Mouse (Mus musculus): Measurements from ENCODE around the gene Farp1. TPM values are rescaled to one million over a fixed set of nuclear protein-coding genes. Genes with fewer than 3 reads are reported as not detected.

The Farp1 gene
- polyA plus RNA-seq, 1 experiment from 2014 or later: 40.9 TPM

DNA sequence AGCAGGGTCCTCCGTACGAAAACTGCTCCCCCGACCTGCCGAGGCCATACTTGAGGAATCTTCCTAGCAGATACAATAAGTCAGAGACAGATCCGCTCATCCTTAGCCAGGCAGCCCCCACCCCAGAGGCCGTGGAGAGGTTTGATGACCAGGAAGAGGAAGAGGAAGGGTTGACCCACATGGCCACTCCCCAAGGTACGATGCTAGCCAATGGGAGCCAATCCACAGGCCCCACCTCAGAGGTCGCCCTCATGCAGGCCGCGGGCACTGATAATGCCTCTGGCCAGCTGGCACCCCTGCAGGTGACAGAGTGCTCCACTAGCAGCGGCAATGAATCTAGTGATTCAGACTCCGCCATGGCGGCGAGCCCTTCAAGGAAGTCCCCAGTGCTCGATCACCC is 209.1 kb downstream of the Farp1 start:
- no peak overlapping the region for H3K4me2 ChIP-seq (replicated peaks)
- H3K36me3 ChIP-seq: peaks cover 58% of the 10 kb centered on the region
- no peaks in the 10 kb centered on the region for H3K27me3 ChIP-seq
- H3K4me3 ChIP-seq: no peak overlapping the region
- WGBS: 92% methylated on average over 15 of the region's 15 CpGs
- no peak for ATAC-seq (ENCODE audit: low FRiP score, low read depth)
- H3K9ac ChIP-seq: no peak overlapping the region
- H3K9me3 ChIP-seq: no peaks in the 10 kb centered on the region
- H3K27ac ChIP-seq: no peak overlapping the region
- H3K4me1 ChIP-seq: peaks cover 47% of the 10 kb centered on the region

GRCm38 (mm10) chr14:121246048-121246731 is 211.2 kb downstream of the Farp1 start:
- WGBS: 58% methylated on average over 14 of the region's 14 CpGs
- no peak overlapping the region for H3K4me3 ChIP-seq
- H3K27me3 ChIP-seq: no peaks in the 10 kb centered on the region
- no peaks in the 10 kb centered on the region for H3K9me3 ChIP-seq
- no peak for ATAC-seq (ENCODE audit: low FRiP score, low read depth)
- peak overlapping the region; percentile 89; the same call in 1 of the 2 replicates for H3K27ac ChIP-seq
- peaks cover 52% of the 10 kb centered on the region for H3K4me1 ChIP-seq
- no peak overlapping the region; the same call in 1 of the 2 replicates for H3K4me2 ChIP-seq (replicated peaks)
- peaks cover 59% of the 10 kb centered on the region for H3K36me3 ChIP-seq
- no peak overlapping the region; the same call in 1 of the 2 replicates for H3K9ac ChIP-seq

GRCm38 (mm10) chr14:121247287-121247686 is 212.3 kb downstream of the Farp1 start:
- Histone ChIP-seq H3K36me3 (peaks cover 55% of the 10 kb centered on the region), H3K4me3 (no peak overlapping the region), H3K9me3 (no peaks in the 10 kb centered on the region), H3K27ac (peak overlapping the region; percentile 89), H3K9ac (no peak overlapping the region), H3K4me1 (peaks cover 52% of the 10 kb centered on the region), H3K4me2 (replicated peaks) (0 out of 2 replicates have a peak overlapping the region, but pooled peaks have one; percentile 30), H3K27me3 (no peaks in the 10 kb centered on the region)
- peak; percentile 89 for ATAC-seq (ENCODE audit: low FRiP score, low read depth)
- WGBS: 13% methylated on average over 7 of the region's 7 CpGs

- ATAC-seq (ENCODE audit: low FRiP score, low read depth): no peak
- peaks cover 55% of the 10 kb centered on the region for H3K36me3 ChIP-seq
- 45% methylated on average over 5 of the region's 5 CpGs for WGBS
These were observed 213.3 kb downstream of the Farp1 start for GRCm38 (mm10) chr14:121248346-121248745.

DNA sequence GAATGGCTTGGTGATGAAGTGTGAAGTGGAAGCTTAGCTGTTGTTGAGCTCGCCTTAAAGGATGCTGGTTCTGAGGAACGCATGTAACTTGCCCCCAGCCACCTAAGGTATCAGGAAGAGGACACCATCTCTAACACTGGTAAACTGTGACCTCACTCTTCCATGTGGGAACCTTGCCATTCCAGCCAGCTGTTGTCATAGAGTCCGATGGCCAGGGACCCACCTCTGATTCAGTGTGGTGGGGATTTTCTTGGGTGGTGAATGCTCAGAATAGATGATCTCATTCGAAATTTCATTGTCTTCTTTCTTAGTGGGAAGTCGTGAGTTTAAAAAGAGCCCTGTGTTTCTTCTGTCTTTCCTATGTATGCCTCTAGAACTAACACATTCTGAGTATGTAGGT is 216.1 kb downstream of the Farp1 start:
- Histone ChIP-seq H3K36me3 (peaks cover 66% of the 10 kb centered on the region), H3K9ac (no peak overlapping the region), H3K27me3 (no peaks in the 10 kb centered on the region), H3K4me1 (peaks cover 31% of the 10 kb centered on the region), H3K27ac (no peak overlapping the region), H3K4me3 (no peak overlapping the region), H3K4me2 (replicated peaks) (no peak overlapping the region), H3K9me3 (no peaks in the 10 kb centered on the region)
- ATAC-seq (ENCODE audit: low FRiP score, low read depth): no peak
- WGBS: 91% methylated on average over 5 of the region's 5 CpGs

More at GRCm38 (mm10) chr14:121248346-121248745, 213.3 kb downstream of the Farp1 start:
- no peak overlapping the region for H3K4me3 ChIP-seq
- H3K9me3 ChIP-seq: no peaks in the 10 kb centered on the region
- peak overlapping the region; percentile 40; the same call in 1 of the 2 replicates for H3K9ac ChIP-seq
- no peaks in the 10 kb centered on the region for H3K27me3 ChIP-seq
- H3K4me1 ChIP-seq: peaks cover 52% of the 10 kb centered on the region
- H3K27ac ChIP-seq: peak overlapping the region; percentile 93
- peak overlapping the region; percentile 27 for H3K4me2 ChIP-seq (replicated peaks)

- Histone ChIP-seq H3K4me1 (peaks cover 25% of the 10 kb centered on the region), H3K4me3 (no peak overlapping the region), H3K27me3 (no peaks in the 10 kb centered on the region), H3K9me3 (no peaks in the 10 kb centered on the region), H3K27ac (no peak overlapping the region), H3K4me2 (replicated peaks) (no peak overlapping the region), H3K9ac (no peak overlapping the region), H3K36me3 (peaks cover 70% of the 10 kb centered on the region)
- WGBS: 71% methylated on average over 4 of the region's 4 CpGs
- ATAC-seq (ENCODE audit: low FRiP score, low read depth): no peak
These were observed 216.7 kb downstream of the Farp1 start for GRCm38 (mm10) chr14:121251708-121252107.

DNA sequence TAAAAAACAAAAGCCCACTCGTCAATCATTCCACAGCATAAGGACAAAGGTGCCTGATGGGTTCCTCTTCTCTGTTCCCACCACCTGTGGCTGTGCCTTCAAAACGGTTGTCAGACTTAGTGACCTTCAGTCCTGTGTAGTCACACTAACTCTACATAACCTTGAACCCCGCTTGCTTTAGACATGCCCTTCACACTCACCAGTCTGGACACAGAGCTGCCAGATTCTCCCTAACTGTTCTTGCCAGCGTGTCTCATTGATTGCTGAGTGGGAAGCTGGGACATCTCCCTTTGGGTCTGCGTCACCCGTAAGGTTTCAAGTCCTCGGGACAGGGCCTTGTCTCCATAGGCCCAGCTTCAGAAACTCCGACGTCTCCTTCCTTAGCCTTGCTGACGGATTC is 217.5 kb downstream of the Farp1 start:
- Histone ChIP-seq H3K9ac (no peak overlapping the region), H3K36me3 (peaks cover 78% of the 10 kb centered on the region), H3K4me2 (replicated peaks) (no peak overlapping the region), H3K27ac (no peak overlapping the region), H3K4me1 (peaks cover 20% of the 10 kb centered on the region), H3K4me3 (no peak overlapping the region), H3K9me3 (no peaks in the 10 kb centered on the region), H3K27me3 (no peaks in the 10 kb centered on the region)
- ATAC-seq (ENCODE audit: low FRiP score, low read depth): no peak
- WGBS: 88% methylated on average over 10 of the region's 10 CpGs

DNA sequence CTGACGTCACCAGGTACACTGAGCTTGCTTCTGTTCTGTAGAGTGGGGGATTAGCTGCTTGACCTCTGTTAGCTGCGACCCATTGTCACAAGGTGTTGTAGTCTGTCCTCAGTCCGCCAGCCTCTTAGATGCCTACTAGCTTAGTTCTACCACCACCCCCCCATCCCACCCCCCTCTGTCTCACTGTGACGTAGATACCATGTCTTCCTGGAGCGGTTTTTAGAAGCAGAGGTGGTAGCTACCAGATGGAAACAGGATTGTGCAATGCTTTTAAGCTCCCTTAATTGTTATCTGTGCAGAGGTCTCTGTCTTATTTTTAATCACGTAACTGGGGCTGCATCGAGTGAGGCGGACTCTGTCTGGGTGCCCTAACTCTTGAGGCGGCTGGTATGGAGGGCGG is 219.9 kb downstream of the Farp1 start:
- Histone ChIP-seq H3K4me2 (replicated peaks) (no peak overlapping the region), H3K36me3 (peaks cover 86% of the 10 kb centered on the region), H3K9ac (no peak overlapping the region), H3K27ac (no peak overlapping the region), H3K9me3 (no peaks in the 10 kb centered on the region), H3K4me1 (no peaks in the 10 kb centered on the region), H3K4me3 (no peak overlapping the region), H3K27me3 (no peaks in the 10 kb centered on the region)
- WGBS: 93% methylated on average over 10 of the region's 10 CpGs
- no peak for ATAC-seq (ENCODE audit: low FRiP score, low read depth)

GRCm38 (mm10) chr14:121255469-121255868 is 220.5 kb downstream of the Farp1 start:
- WGBS: 89% methylated on average over 13 of the region's 13 CpGs
- H3K4me2 ChIP-seq (replicated peaks): no peak overlapping the region
- H3K36me3 ChIP-seq: peaks cover 84% of the 10 kb centered on the region
- no peak for ATAC-seq (ENCODE audit: low FRiP score, low read depth)
- no peaks in the 10 kb centered on the region for H3K27me3 ChIP-seq
- H3K9me3 ChIP-seq: no peaks in the 10 kb centered on the region
- H3K27ac ChIP-seq: no peak overlapping the region
- no peak overlapping the region for H3K4me3 ChIP-seq
- no peaks in the 10 kb centered on the region for H3K4me1 ChIP-seq
- no peak overlapping the region for H3K9ac ChIP-seq

DNA sequence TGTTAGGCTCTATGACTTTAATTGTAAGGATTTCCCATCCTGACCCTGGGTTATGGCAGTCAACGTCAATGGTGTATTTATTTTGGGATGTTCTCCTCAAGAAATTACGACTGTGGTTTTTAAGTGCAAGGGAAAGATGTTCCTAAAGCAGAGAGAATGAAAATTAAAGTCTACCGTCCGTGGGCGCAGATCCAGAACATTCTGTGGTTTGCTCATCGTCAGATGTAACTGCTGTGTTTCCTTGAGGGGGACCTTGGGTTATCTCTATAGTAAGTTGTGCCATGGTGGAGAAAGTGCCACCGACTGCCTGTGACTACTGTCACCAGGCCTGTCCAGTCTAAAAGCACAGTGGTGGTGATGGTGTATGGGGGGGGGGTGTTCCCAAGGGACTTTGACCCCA is 221.9 kb downstream of the Farp1 start:
- Histone ChIP-seq H3K27ac (no peak overlapping the region), H3K27me3 (no peaks in the 10 kb centered on the region), H3K9ac (no peak overlapping the region), H3K9me3 (no peaks in the 10 kb centered on the region), H3K4me2 (replicated peaks) (no peak overlapping the region), H3K4me3 (no peak overlapping the region), H3K36me3 (peaks cover 86% of the 10 kb centered on the region), H3K4me1 (no peaks in the 10 kb centered on the region)
- no peak for ATAC-seq (ENCODE audit: low FRiP score, low read depth)
- 92% methylated on average over 7 of the region's 7 CpGs for WGBS

DNA sequence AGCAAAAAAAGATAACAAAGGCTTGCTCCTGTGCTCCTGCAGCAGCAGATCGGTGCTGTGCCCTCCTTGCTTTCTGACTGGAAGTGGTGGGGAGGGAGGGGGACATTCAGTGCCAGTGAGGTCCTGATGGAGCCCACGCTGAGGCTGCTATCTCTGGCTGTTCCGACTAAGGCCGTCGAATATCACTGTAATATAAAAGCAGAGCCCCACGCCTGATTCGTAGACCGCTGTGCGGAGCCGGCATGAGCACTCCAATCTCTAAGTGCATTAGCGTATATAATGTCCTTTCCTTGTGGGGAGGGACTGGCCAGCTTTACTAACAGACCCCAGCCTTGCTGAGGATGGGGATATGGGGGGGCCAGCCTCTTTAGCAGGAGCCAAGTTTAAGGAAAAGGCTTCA is 224.3 kb downstream of the Farp1 start:
- Histone ChIP-seq H3K4me3 (no peak overlapping the region), H3K9ac (no peak overlapping the region), H3K36me3 (peaks cover 89% of the 10 kb centered on the region), H3K4me2 (replicated peaks) (no peak overlapping the region), H3K27ac (no peak overlapping the region; the same call in 1 of the 2 replicates), H3K4me1 (no peaks in the 10 kb centered on the region), H3K9me3 (no peaks in the 10 kb centered on the region), H3K27me3 (no peaks in the 10 kb centered on the region)
- 86% methylated on average over 11 of the region's 11 CpGs for WGBS
- ATAC-seq (ENCODE audit: low FRiP score, low read depth): no peak

DNA sequence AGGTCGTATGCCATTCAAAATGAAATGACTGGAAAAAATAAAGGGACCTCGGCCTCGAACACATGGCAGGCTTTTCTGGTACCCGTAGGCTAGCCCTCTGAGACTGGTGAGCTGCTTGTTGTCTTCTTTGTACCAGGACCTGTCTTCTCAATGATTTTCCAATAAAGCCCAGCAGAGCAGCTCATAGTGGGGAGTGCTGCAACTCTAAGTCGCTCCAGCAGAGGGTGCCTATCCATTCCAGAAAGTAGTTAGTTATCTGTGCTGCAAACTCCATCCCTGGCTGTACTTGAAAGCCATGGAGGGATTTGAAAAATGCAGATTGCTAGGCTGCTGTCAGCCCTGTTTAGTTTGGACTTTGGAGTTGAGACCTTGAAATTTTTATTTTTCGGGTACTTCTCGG is 224.8 kb downstream of the Farp1 start:
- no peak for ATAC-seq (ENCODE audit: low FRiP score, low read depth)
- no peak overlapping the region for H3K27ac ChIP-seq
- H3K4me3 ChIP-seq: no peak overlapping the region
- WGBS: 60% methylated on average over 7 of the region's 7 CpGs
- H3K9me3 ChIP-seq: no peaks in the 10 kb centered on the region
- peaks cover 89% of the 10 kb centered on the region for H3K36me3 ChIP-seq
- H3K4me1 ChIP-seq: no peaks in the 10 kb centered on the region
- H3K27me3 ChIP-seq: no peaks in the 10 kb centered on the region
- H3K9ac ChIP-seq: no peak overlapping the region
- no peak overlapping the region for H3K4me2 ChIP-seq (replicated peaks)
